Mouse (Mus musculus): ENCODE results near the gene Trpd52l3. TPM values are rescaled to one million over a fixed set of nuclear protein-coding genes. Genes with fewer than 3 reads are reported as not detected.
A peak's percentile ranks its signal among the peaks of the same experiment; 100 is the strongest.

Gene Trpd52l3
- total RNA-seq, 2 experiments from 2014 or later = not detected

DNA sequence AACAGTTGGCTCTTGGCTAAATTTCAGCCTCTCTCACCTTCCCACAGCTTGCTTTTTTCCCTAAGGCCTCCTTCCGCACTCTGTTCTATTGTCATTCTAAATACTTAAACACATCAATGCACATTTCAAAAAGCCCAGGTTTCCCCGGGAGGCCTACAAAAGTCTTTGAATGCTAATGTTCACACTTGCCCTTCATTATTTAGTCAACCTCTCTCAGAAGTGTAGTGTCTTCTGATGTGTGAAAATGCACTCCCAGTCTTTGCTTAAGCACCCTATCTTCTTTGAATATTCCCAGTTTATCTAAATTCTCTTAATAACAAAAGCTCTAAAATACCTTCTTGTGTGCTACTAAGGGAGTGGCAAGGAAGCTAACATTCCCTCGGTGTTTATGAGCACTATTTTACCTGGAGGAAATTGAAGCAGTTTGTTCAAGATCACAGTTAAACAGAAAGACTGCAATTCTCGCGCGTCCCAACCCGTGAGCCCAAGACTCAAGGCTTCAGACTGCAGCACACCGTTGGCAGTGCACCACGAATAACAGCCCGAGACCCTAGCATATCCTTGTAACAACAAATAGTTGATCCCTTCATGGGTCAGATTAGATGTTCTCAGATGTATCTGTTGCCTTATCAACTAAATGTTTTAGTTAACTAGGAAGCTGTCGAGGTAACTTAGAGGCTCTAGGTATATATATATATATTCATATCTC lies 25.6 kb downstream of the Trpd52l3 start:
- intact Hi-C loops (cut with DNase I) = no loop called here
- no peak for DNase-seq

DNA sequence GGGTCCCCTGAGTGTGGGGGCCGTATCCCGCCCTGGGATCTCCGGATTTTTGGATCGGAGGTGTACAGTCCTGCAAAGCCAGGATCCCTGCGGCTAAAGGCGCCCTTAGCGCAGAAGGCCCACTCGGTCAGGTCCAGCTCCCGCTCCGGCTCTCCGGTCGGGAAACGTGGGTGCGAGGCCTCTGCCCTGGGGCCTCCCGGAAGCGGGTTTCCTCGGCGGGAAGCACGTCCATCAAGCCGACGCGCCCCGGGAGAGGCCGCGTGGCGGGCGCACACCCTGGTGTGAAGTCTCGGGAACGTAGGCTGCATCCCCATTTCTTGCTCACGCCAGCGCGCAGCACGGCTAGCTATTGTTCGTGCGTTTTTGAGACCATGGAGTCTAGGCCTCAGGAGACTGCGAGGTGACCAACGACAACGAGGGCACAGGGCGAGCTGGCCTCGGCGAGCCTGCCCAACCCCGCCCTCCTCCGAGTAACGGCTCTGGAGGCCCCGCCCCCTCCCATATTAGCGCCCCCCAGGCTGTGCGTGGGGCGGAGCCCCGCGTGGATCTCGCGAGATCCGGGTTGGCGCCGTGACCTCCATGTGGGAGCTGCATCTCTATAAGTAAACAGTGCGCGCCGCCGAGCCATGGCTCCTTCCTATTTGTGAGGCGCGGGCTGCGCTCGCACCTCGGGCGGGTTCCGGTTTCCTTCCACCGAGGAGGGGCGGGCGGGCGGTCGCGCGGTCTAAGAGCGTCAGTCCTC lies 26.5 kb downstream of the Trpd52l3 start, which contains the start of gene Uhrf2:
TSS of gene Uhrf2 (plus strand) at position 620 of the 742 bp plus-strand sequence.
- peak; percentile 96 for DNase-seq
- intact Hi-C loops (cut with DNase I) = no loop called here

DNA sequence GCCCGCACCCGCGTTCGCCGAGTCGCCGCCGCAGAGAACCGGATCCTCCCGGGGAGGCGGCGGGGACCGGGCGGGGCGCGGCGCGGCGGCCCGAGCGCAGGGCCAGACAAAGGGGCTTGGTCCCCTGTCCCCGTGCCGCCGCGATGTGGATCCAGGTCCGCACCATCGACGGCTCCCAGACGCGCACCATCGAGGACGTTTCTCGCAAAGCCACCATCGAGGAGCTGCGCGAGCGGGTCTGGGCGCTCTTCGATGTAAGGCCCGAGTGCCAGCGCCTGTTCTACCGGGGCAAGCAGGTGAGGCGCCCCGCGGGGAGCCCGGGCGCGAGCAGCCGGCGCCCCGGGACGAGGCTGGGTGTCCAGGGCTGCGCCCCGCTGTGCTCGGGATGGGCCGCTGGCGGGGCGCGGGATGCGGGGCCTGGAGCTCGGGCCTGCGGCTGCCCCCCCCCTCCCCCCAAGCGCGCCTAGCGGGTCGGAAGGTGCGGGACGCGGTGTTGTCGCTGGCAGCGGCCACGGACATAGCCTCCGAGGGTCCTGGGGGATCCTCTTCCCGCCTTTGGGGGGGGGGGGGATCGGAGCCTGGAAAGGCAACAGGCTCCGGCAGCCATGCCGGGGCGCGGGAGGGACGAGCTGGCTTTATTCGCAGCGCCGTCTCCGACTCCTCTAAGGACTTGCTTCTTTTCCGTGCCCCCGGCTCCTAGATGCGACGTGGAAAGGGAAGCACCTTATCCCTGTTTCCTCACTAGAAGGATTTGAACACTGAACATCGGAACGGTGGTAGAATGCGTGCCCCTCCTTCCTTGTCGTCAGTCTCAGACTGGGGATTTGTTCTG lies 27.3 kb downstream of the Trpd52l3 start:
- intact Hi-C loops (cut with DNase I) = no loop called here
- DNase-seq = peak in 1 of 2 experiments; percentile 18

DNA sequence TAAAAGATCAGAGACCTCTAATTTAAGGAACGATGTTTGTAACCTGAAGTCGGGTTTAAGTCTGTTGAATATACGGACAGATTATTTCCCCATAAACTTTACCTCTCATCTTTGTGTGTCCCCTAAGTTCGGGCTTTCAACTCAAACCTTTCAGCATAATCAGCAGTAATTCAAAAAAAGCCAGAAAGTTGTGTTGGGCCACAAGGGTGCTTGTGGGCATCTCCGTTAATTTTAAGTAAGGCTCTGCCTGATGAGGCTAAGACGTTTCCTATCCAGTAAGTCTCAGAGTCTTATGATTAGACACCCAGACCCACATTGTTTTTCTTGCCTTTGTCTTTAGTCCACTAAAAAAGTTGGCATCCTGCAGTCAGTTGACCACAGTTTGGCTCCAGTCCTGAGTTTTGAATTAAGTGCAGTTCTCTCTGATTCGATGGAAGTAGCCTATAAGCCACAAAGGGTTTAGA lies 27.9 kb downstream of the Trpd52l3 start:
- no peak for DNase-seq
- intact Hi-C loops (cut with DNase I) = no loop called here

DNA sequence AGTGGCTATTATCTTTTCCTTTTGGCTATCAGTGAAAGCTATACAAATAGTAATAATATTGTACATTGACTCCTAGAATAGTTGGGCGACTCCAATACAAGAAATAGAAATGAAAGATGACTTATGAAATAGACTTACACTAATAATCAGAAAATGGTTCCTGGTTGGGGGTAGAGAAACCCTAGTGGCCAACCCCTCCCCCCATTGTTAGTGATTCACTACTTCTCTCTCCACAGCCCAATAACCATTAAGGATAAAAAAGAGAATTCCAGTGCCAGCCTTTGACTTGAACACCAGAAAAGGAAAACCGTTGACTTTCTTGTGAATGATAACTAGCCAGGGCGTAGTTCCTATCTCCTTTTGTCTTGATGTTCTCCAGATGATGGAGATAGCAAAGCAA lies 28.6 kb downstream of the Trpd52l3 start:
- intact Hi-C loops (cut with DNase I) = no loop called here
- no peak for DNase-seq

DNA sequence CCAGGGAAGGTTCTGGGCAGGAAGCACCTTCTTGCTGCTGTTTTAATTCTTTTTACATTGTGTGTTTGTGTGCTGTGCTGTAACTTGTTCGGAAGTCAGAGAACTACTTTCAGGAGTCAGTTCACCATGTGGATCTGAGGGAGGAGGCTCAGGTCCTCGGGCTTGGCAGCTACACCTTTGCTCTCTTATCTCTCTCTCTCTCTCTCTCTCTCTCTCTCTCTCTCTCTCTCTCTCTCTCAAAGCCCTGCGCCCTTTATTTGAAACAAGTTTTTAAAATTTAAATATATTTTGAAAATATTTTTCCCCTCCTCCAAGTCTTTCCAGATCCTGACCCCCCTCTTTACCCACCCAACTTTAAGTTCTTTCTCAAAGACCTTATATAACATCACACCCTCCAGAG lies 31.8 kb downstream of the Trpd52l3 start:
- intact Hi-C loops (cut with DNase I) = no loop called here
- no peak for DNase-seq

DNA sequence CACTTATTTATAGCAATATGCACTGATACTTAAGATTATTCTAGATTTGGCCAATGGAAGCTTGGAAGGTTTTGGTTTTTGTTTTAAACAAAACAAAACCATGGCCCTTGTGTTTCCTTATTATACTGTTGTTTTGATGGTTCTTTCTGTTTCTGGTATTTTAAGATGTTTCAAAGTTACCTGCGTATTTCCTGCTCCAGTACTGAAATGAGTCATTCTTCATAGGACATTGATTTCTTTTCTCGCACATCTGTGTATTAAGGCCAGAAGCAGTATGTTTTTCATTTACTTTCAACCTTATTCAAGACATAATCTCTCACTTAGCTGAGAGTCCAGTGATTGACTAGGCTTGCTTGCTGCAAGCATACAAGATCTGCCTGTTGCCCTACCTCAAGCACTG lies 40.1 kb downstream of the Trpd52l3 start:
- intact Hi-C loops (cut with DNase I) = no loop called here
- DNase-seq = no peak

DNA sequence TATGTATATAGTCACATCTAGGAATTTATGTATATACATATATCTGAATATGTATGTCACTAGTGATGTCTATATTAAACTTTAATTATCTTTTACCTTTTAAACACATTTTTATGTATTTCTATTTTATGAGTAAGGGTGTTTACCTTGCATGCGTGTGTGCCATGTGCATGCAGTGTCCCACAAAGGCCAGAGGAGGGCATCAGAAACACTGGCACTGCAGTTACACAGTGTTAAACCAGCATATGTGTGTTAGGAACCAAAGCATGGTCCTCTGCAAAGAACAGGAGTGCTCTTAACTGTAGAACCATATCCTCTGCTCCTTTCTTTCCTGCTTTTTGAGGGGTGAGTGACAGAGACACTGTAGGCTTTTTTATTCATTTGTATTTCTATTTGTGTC lies 41.0 kb downstream of the Trpd52l3 start:
- intact Hi-C loops (cut with DNase I) = no loop called here
- DNase-seq = no peak

DNA sequence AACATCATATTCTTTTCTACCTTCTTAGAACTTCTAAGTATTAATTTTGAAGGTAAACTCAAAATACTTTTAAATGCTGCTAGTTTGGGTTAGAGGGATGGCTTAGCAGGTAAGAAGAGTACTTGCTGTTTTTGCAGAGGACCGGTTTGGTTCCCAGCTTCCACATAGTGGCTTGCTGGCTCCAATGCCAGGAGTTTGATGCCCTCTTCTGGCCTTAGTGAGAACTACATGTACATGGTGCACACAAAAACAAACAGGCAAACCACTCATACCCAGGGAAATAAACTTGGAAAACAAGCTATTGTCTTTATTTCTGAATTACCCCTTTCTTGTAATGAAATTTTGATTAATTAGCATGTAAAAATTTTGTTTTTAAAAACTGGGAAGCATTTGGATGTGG lies 42.3 kb downstream of the Trpd52l3 start:
- no peak for DNase-seq
- intact Hi-C loops (cut with DNase I) = no loop called here

DNA sequence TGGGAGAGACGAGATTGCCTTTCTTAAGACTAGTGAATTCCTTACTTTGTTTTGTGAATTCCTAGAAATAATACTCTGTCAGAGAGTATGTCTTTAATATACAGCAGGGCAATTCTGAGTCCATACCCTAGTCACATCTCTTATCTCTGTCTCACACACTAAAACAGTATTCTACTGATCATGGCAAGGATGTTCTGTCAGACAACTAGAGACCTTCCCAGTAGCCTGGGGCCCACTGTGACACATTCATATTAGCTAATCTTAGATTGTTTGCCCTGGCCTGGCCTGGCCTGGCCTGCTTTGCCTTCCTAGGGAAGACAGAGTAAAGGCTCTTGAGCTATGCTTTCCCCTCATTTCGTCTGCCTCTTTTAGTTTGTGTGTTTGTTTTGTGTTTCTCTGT lies 47.0 kb downstream of the Trpd52l3 start:
- intact Hi-C loops (cut with DNase I) = no loop called here
- DNase-seq = no peak

DNA sequence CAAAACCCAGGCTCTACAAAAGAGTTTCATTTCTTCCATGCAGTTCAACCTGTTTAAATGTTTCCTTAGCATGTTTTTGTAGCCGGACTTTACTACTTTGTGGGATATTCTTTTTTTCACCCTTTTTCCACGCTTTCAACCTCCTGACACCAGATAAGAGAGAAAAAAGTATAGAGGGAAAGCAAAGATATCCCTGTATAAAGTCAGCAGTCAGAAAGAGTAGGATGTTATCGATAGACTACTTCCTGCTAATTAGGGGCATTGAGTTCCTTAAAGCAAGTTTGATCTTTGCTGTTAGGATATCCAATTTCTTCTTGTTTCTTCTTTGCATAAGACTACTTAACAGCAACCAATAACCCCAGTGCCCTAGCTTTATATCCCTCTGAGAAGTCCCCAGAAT lies 47.9 kb downstream of the Trpd52l3 start:
- no peak for DNase-seq
- intact Hi-C loops (cut with DNase I) = no loop called here

DNA sequence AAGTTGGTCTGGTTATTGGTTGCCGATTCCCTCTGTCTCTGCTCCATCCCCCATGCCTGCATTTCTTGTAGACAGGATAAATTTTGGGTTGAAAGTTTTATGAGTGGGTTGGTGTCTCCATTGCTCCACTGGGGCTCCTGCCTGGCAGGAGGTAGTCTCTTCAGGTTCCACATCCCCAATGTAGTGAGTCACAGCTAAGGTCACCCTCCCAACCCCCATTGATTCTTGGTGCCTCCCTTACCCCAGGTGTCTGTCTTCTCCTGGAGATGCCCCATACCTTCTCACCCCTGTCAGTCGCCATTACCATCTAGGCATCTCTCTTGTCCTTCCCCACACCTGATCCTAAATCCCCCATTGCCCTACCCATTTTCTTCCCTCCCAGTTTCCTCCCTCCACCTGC lies 50.6 kb downstream of the Trpd52l3 start:
- intact Hi-C loops (cut with DNase I) = no loop called here
- DNase-seq = no peak

Other genes with a start within 250 kb of the Trpd52l3 start
- gene 9930021J03Rik, start 197.8 kb upstream of the Trpd52l3 start, total RNA-seq (2021) = 10 to 100 TPM in 1 of 2 experiments, 1 to 10 TPM in 1; 9.6 to 11.0 TPM
- 1 to 10 TPM; 7.4 to 9.3 TPM for gene Ranbp6, start 190.8 kb upstream of the Trpd52l3 start, total RNA-seq (2021)
- 1 to 10 TPM; 4.0 to 5.6 TPM for gene Il33, start 78.7 kb upstream of the Trpd52l3 start, total RNA-seq (2021)
- gene Uhrf2, start 26.7 kb downstream of the Trpd52l3 start, total RNA-seq (2021) = 10 to 100 TPM; 10.3 to 14.3 TPM
- gene Gldc, start 171.6 kb downstream of the Trpd52l3 start, total RNA-seq (2021) = not detected
- not detected for gene Mbl2, start 229.2 kb downstream of the Trpd52l3 start, total RNA-seq (2021)